Comparison of ENCODE assay signal across 18 mouse cellular contexts in genomic region chr11:117999260-117999934, GRCm38 (mm10). TPM values are rescaled to one million over a fixed set of nuclear protein-coding genes. Genes with fewer than 3 reads are reported as not detected.
A peak's percentile ranks its signal among the peaks of the same experiment; 100 is the strongest.
DNase-seq lines count a peak whose midpoint lies in the region; ATAC-seq and TF ChIP-seq lines count a peak whose summit lies in the region.
"Had no signal": no experiment of that assay in that cellular context is flagged by ENCODE, and none has a peak within 500 bp of the region (broad histone marks: within the 10 kb centered on the region; RNA-seq: fewer than 3 reads in every experiment).

No protein-coding gene starts in this region.

- H3K4me1 ChIP-seq in heart, embryonic 10.5 days, result peaks cover 74% of the 10 kb centered on the region
- H3K4me1 ChIP-seq in CH12.LX (ENCODE audit: control insufficient read depth in 1 of 2, insufficient read depth in 2 of 2), result peaks cover 47 to 64% of the 10 kb centered on the region in 2 experiments
- peaks cover 59% of the 10 kb centered on the region for H3K4me1 ChIP-seq in heart, embryonic 15.5 days (replicated peaks)
- H3K4me1 ChIP-seq in liver, postnatal 0 days (ENCODE audit: insufficient read depth), result peaks cover 29% of the 10 kb centered on the region

- in situ Hi-C loops in CH12.LX (cut with MboI; ENCODE audit: low pct_ligation_motif_present, low pct_unique_long_range_greater_than_20kb, low sequenced_read_pairs), result no loop called here

- DNase-seq in heart, embryonic 10.5 days (ENCODE audit: low spot score), result no peak
- no peak for DNase-seq in heart, adult 9 months (ENCODE audit: low spot score in 2 of 2)
- no peak for DNase-seq in CH12.LX (ENCODE audit: extremely low read depth)
- no peak for DNase-seq in liver, postnatal 0 days
- DNase-seq in ovary, postnatal 10 days (ENCODE audit: low spot score), result no peak
- no peak for DNase-seq in frontal cortex, postnatal 10 days (ENCODE audit: low spot score in 2 of 2)
- DNase-seq: adrenal gland, adult 8-10 months; cerebellum, adult 9-10 months; gastrocnemius, postnatal 14 days; kidney, adult 18-20 months; kidney, postnatal 14 days; layer of hippocampus, adult 9-11 months; retina, postnatal 1 day; thymus, postnatal 36 days had no signal

- no peak overlapping the region for H3K4me3 ChIP-seq in heart, embryonic 10.5 days
- H3K4me3 ChIP-seq in CH12.LX (replicated peaks in 1 of 3; ENCODE audit: low read depth in 2 of 3, low read length in 2 of 3, poor library complexity in 1 of 3), result no peak overlapping the region
- H3K4me3 ChIP-seq in heart, embryonic 15.5 days, result no peak overlapping the region
- H3K4me3 ChIP-seq in liver, postnatal 0 days (ENCODE audit: low read depth, low read length), result no peak overlapping the region
- H3K4me3 ChIP-seq: hindbrain, embryonic 13.5 days had no signal

- H3K4me2 ChIP-seq in CH12.LX (ENCODE audit: insufficient read depth, low read depth, poor library complexity, severe bottlenecking), result no peak overlapping the region
- no peak overlapping the region for H3K4me2 ChIP-seq in heart, embryonic 15.5 days
- no peak overlapping the region for H3K4me2 ChIP-seq in liver, postnatal 0 days (ENCODE audit: low read depth, low read length)
- H3K4me2 ChIP-seq: hindbrain, embryonic 13.5 days; midbrain, embryonic 11.5 days had no signal

- ATAC-seq in heart, embryonic 15.5 days (replicated peaks; ENCODE audit: insufficient number of reproducible peaks, insufficient read depth, low FRiP score, low read depth), result no peak
- no peak for ATAC-seq in liver, postnatal 0 days
- ATAC-seq: forebrain, embryonic 16.5 days had no signal

- no peak for TF ChIP-seq CTCF in CH12.LX (conservative IDR thresholded peaks at IDR 0.05 in 1 of 2, IDR thresholded peaks at IDR 0.05 in 1 of 2; ENCODE audit: low read depth in 2 of 2, low read length in 2 of 2)
- TF ChIP-seq CTCF in liver, postnatal 0 days (IDR thresholded peaks at IDR 0.05; ENCODE audit: low read depth), result no peak

- H3K9ac ChIP-seq in CH12.LX (ENCODE audit: insufficient read depth, low read depth), result no peak overlapping the region
- H3K9ac ChIP-seq in heart, embryonic 15.5 days, result no peak overlapping the region
- H3K9ac ChIP-seq in liver, postnatal 0 days (replicated peaks), result no peak overlapping the region
- H3K9ac ChIP-seq: hindbrain, embryonic 13.5 days had no signal

- H3K79me2 ChIP-seq in CH12.LX (replicated peaks; ENCODE audit: control insufficient read depth, extremely low read depth, insufficient read depth, poor library complexity, severe bottlenecking), result peaks cover 45% of the 10 kb centered on the region

- no peak for TF ChIP-seq EP300 in CH12.LX (IDR thresholded peaks at IDR 0.05; ENCODE audit: low read length)
- no peak for TF ChIP-seq EP300 in liver, postnatal 0 days (IDR thresholded peaks at IDR 0.05; ENCODE audit: low read depth)

- no peaks in the 10 kb centered on the region for H3K27me3 ChIP-seq in heart, embryonic 10.5 days (ENCODE audit: insufficient read depth, poor library complexity, severe bottlenecking)
- H3K27me3 ChIP-seq in CH12.LX (replicated peaks), result no peaks in the 10 kb centered on the region
- no peaks in the 10 kb centered on the region for H3K27me3 ChIP-seq in heart, embryonic 15.5 days
- no peaks in the 10 kb centered on the region for H3K27me3 ChIP-seq in liver, postnatal 0 days (ENCODE audit: insufficient read depth, low read length)
- H3K27me3 ChIP-seq: hindbrain, embryonic 13.5 days had no signal

- H3K9me3 ChIP-seq in heart, embryonic 10.5 days, result no peaks in the 10 kb centered on the region
- no peaks in the 10 kb centered on the region for H3K9me3 ChIP-seq in CH12.LX (replicated peaks; ENCODE audit: low read length)
- no peaks in the 10 kb centered on the region for H3K9me3 ChIP-seq in heart, embryonic 15.5 days (replicated peaks)
- no peaks in the 10 kb centered on the region for H3K9me3 ChIP-seq in liver, postnatal 0 days (ENCODE audit: low read length)
- H3K9me3 ChIP-seq: hindbrain, embryonic 13.5 days had no signal

- peaks cover 55% of the 10 kb centered on the region for H3K36me3 ChIP-seq in heart, embryonic 10.5 days
- peaks cover 54 to 89% of the 10 kb centered on the region in 2 experiments for H3K36me3 ChIP-seq in CH12.LX (replicated peaks in 1 of 2; ENCODE audit: control insufficient read depth in 1 of 2, insufficient read depth in 1 of 2, low read length in 1 of 2)
- H3K36me3 ChIP-seq in heart, embryonic 15.5 days, result peaks cover 25% of the 10 kb centered on the region
- H3K36me3 ChIP-seq in liver, postnatal 0 days (replicated peaks; ENCODE audit: insufficient read depth, low read length), result peaks cover 42% of the 10 kb centered on the region

- TF ChIP-seq POLR2A in CH12.LX (IDR thresholded peaks at IDR 0.05; ENCODE audit: low read depth, low read length), result no peak

- dilution Hi-C loops in CH12.LX (cut with MboI; ENCODE audit: extremely low pct_ligation_motif_present, extremely low pct_unique_long_range_greater_than_20kb, low sequenced_read_pairs), result no loop called here

- no peak for TF ChIP-seq RAD21 in CH12.LX (IDR thresholded peaks at IDR 0.05; ENCODE audit: low read depth, low read length)

- H3K27ac ChIP-seq in heart, embryonic 10.5 days, result peak overlapping the region; percentile 82
- H3K27ac ChIP-seq in CH12.LX (ENCODE audit: insufficient read depth, low read depth), result peak overlapping the region; percentile 36
- H3K27ac ChIP-seq in heart, embryonic 15.5 days, result peak overlapping the region; percentile 35
- peak overlapping the region; percentile 91; the same call in 1 of the 2 replicates for H3K27ac ChIP-seq in liver, postnatal 0 days (ENCODE audit: low read depth)
- H3K27ac ChIP-seq: hindbrain, embryonic 13.5 days had no signal

- WGBS in heart, embryonic 10.5 days, result 73% methylated on average over 6 of the region's 6 CpGs
- 64% methylated on average over 6 of the region's 6 CpGs for WGBS in heart, embryonic 15.5 days
- 67% methylated on average over 6 of the region's 6 CpGs for WGBS in liver, postnatal 0 days (ENCODE audit: insufficient replicate concordance)

TF ChIP-seq in CH12.LX, 34 proteins besides CTCF, POLR2A, EP300 and RAD21:
- no peak for TF ChIP-seq RCOR1 (conservative IDR thresholded peaks at IDR 0.05; ENCODE audit: low read depth, low read length)
- TF ChIP-seq CHD1 (IDR thresholded peaks at IDR 0.05; ENCODE audit: low read depth, low read length), result no peak
- no peak for TF ChIP-seq MAX (IDR thresholded peaks at IDR 0.05; ENCODE audit: low read length)
- TF ChIP-seq USF1 (IDR thresholded peaks at IDR 0.05; ENCODE audit: low read depth, low read length), result no peak
- no peak for TF ChIP-seq IRF4 (IDR thresholded peaks at IDR 0.05; ENCODE audit: low read depth, low read length)
- no peak for TF ChIP-seq JUND (conservative IDR thresholded peaks at IDR 0.05; ENCODE audit: low read depth, low read length)
- TF ChIP-seq TBP (conservative IDR thresholded peaks at IDR 0.05; ENCODE audit: low read depth, low read length), result no peak
- no peak for TF ChIP-seq ZC3H11A (IDR thresholded peaks at IDR 0.05; ENCODE audit: low read depth, low read length)
- TF ChIP-seq MAZ (IDR thresholded peaks at IDR 0.05; ENCODE audit: low read depth, low read length), result no peak
- no peak for TF ChIP-seq E2F4 (IDR thresholded peaks at IDR 0.05; ENCODE audit: insufficient replicate concordance, low read depth, low read length)
- no peak for TF ChIP-seq HCFC1 (IDR thresholded peaks at IDR 0.05; ENCODE audit: low read depth, low read length)
- no peak for TF ChIP-seq SMC3 (IDR thresholded peaks at IDR 0.05; ENCODE audit: low read depth, low read length)
- TF ChIP-seq MXI1 (IDR thresholded peaks at IDR 0.05; ENCODE audit: low read depth, low read length), result no peak
- no peak for TF ChIP-seq UBTF (IDR thresholded peaks at IDR 0.05; ENCODE audit: low read depth, low read length)
- no peak for TF ChIP-seq ZNF384 (IDR thresholded peaks at IDR 0.05; ENCODE audit: low read depth, low read length)
TF ChIP-seq in CH12.LX: peak in this region for 0.

RNA-seq across cellular contexts. Expression of gene Pgs1, which starts 13.3 kb away (rescaled TPM):
- 34.0 and 38.5 TPM in 2 replicates for polyA plus RNA-seq in heart, embryonic 10.5 days (2016; fragmentation: Nextera tagmentation; extraction: Ambion mirVana)
- total RNA-seq in CH12.LX (2012; rRNA removed) (60.5 and 64.5 TPM in 2 replicates), CH12.LX (2014; rRNA removed) (38.1 and 39.8 TPM in 2 replicates)
- polyA plus RNA-seq in CH12.LX (2012; ENCODE audit: insufficient read length, low read depth), result 50.4 and 50.8 TPM in 2 replicates
- polyA plus RNA-seq in heart, embryonic 15.5 days (2015; fragmentation: Nextera tagmentation; extraction: Ambion mirVana), result 21.9 and 26.8 TPM in 2 replicates
- 9.1 and 10.1 TPM in 2 replicates for polyA plus RNA-seq in liver, postnatal 0 days (2015; fragmentation: Nextera tagmentation; extraction: Ambion mirVana)

RNA-seq across cellular contexts. Expression of gene Socs3, which starts 29.6 kb away (rescaled TPM):
- polyA plus RNA-seq in heart, embryonic 10.5 days (2016; fragmentation: Nextera tagmentation; extraction: Ambion mirVana), result 6.9 and 10.6 TPM in 2 replicates
- total RNA-seq in CH12.LX (2012; rRNA removed) (2.5 and 4.7 TPM in 2 replicates), CH12.LX (2014; rRNA removed) (1.1 and 1.2 TPM in 2 replicates)
- polyA plus RNA-seq in CH12.LX (2012; ENCODE audit: insufficient read length, low read depth), result 0.83 and 1.1 TPM in 2 replicates
- polyA plus RNA-seq in heart, embryonic 15.5 days (2015; fragmentation: Nextera tagmentation; extraction: Ambion mirVana), result 6.7 and 10.9 TPM in 2 replicates
- 3.5 and 5.8 TPM in 2 replicates for polyA plus RNA-seq in liver, postnatal 0 days (2015; fragmentation: Nextera tagmentation; extraction: Ambion mirVana)

Comparison
In these comparisons a context has a peak if more than half of its experiments do, and no peak if none do; other contexts are left out.
1. H3K27ac ChIP-seq: peak in every context shown above with its lines; median percentile 91 in liver, postnatal 0 days; 82 in heart, embryonic 10.5 days; 36 in CH12.LX; 35 in heart, embryonic 15.5 days.